Mouse (Mus musculus) hindbrain, embryonic 13.5 days (tissue): ENCODE measurements around the gene Gm17617. TPM values are rescaled to one million over a fixed set of nuclear protein-coding genes. Genes with fewer than 3 reads are reported as not detected.
A peak's percentile ranks its signal among the peaks of the same experiment; 100 is the strongest.

Experiments used
- ATAC-seq: fragments of 200-750 bp; cut with Nextera tagmentation; 2 replicates; pipeline ENCODE4 v1.8.0; 2017; ENCODE audit warnings: moderate TSS enrichment; ENCODE audit not compliant: low FRiP score
- H3K27ac ChIP-seq: fragments of 300-500 bp; sonication (generic); 2 replicates; pipeline ENCODE4 v1.5.1; 2015; ENCODE audit warnings: inconsistent platforms, mild to moderate bottlenecking, moderate library complexity
- H3K27me3 ChIP-seq: fragments of 300-500 bp; sonication (generic); 2 replicates; pipeline ENCODE4 v1.6.1; 2015; ENCODE audit warnings: mild to moderate bottlenecking, inconsistent platforms
- H3K36me3 ChIP-seq: fragments of 300-500 bp; sonication (generic); 2 replicates; pipeline ENCODE4 v1.6.1; 2015; ENCODE audit warnings: mild to moderate bottlenecking, inconsistent platforms
- H3K4me1 ChIP-seq: fragments of 300-500 bp; sonication (generic); replicated peaks from 2 replicates; pipeline ENCODE4 v1.6.1; 2015; ENCODE audit warnings: inconsistent platforms
- H3K4me2 ChIP-seq: fragments of 300-500 bp; sonication (generic); 2 replicates; pipeline ENCODE4 v1.6.1; 2015; ENCODE audit warnings: inconsistent platforms, mild to moderate bottlenecking, moderate library complexity
- H3K4me3 ChIP-seq: fragments of 300-500 bp; sonication (generic); 2 replicates; pipeline ENCODE4 v1.5.1; 2015; ENCODE audit warnings: mild to moderate bottlenecking, inconsistent platforms
- H3K9ac ChIP-seq: fragments of 300-500 bp; sonication (generic); 2 replicates; pipeline ENCODE4 v1.6.1; 2015; ENCODE audit warnings: mild to moderate bottlenecking, inconsistent platforms
- H3K9me3 ChIP-seq: fragments of 300-500 bp; sonication (generic); 2 replicates; pipeline ENCODE4 v1.6.1; 2016; ENCODE audit warnings: inconsistent platforms
- WGBS: fragments of 180-500 bp; shearing (Covaris S2); methylation state at CpG from one replicate; pipeline ENCODE4 v1.1.7; 2015; 5-methylcytosine and 5-hydroxymethylcytosine counted together
- polyA plus RNA-seq: library from polyadenylated mRNA; unstranded; fragments of >200 nt; fragmentation: Nextera tagmentation; extraction: Ambion mirVana; gene quantifications from 2 replicates; pipeline ENCODE4 v1.2.1, GENCODE M21; 2015

The Gm17617 gene
- not detected in 2 replicates for polyA plus RNA-seq

GRCm38 (mm10) chr13:55133448-55133847 lies at the start of gene Gm17617:
TSS of gene Gm17617 (minus strand) at chr13:55133548.
- 97% methylated on average over 2 of the region's 2 CpGs for WGBS
- H3K4me2 ChIP-seq = no peak within 1 kb of the TSS
- peaks cover 54% of the 10 kb centered on the region for H3K36me3 ChIP-seq

GRCm38 (mm10) chr13:55182173-55182894 lies 49.0 kb upstream of the Gm17617 start:
- H3K4me2 ChIP-seq = peak overlapping the region; percentile 53
- H3K36me3 ChIP-seq = no peaks in the 10 kb centered on the region
- H3K4me3 ChIP-seq = peak overlapping the region; percentile 27
- 0 out of 2 replicates have a peak, but pooled peaks cover 4% of the 10 kb centered on the region for H3K27me3 ChIP-seq
- WGBS = 4% methylated on average over 23 of the region's 23 CpGs
- peak; percentile 52 for ATAC-seq
- H3K9me3 ChIP-seq = no peaks in the 10 kb centered on the region
- peaks cover 8% of the 10 kb centered on the region; the same call in 1 of the 2 replicates for H3K4me1 ChIP-seq
- H3K9ac ChIP-seq = peak overlapping the region; percentile 57
- H3K27ac ChIP-seq = peak overlapping the region; percentile 85

More at GRCm38 (mm10) chr13:55133448-55133847, at the start of gene Gm17617:
- Histone ChIP-seq H3K27me3 (no peaks in the 10 kb centered on the region), H3K27ac (no peak within 1 kb of the TSS), H3K9ac (no peak within 1 kb of the TSS), H3K4me1 (no peaks in the 10 kb centered on the region), H3K9me3 (no peaks in the 10 kb centered on the region), H3K4me3 (no peak within 1 kb of the TSS)
- ATAC-seq = no peak

GRCm38 (mm10) chr13:55181786-55182172 lies 48.4 kb upstream of the Gm17617 start:
- Histone ChIP-seq H3K4me2 (peak overlapping the region; percentile 53), H3K9ac (no peak overlapping the region), H3K9me3 (no peaks in the 10 kb centered on the region), H3K27ac (peak overlapping the region; percentile 85; the same call in 1 of the 2 replicates), H3K4me1 (peaks cover 8% of the 10 kb centered on the region; the same call in 1 of the 2 replicates), H3K36me3 (no peaks in the 10 kb centered on the region), H3K4me3 (no peak overlapping the region), H3K27me3 (0 out of 2 replicates have a peak, but pooled peaks cover 4% of the 10 kb centered on the region)
- WGBS = 69% methylated on average over 2 of the region's 2 CpGs
- ATAC-seq = peak; percentile 34; the same call in 1 of the 2 replicates

- H3K4me3 ChIP-seq = no peak overlapping the region
- 96% methylated on average over 3 of the region's 3 CpGs for WGBS
- no peak for ATAC-seq
These were observed 46.2 kb upstream of the Gm17617 start for GRCm38 (mm10) chr13:55179591-55179990.

GRCm38 (mm10) chr13:55178556-55178955 lies 45.2 kb upstream of the Gm17617 start:
- H3K27ac ChIP-seq = no peak overlapping the region
- no peak overlapping the region for H3K4me3 ChIP-seq
- H3K27me3 ChIP-seq = 0 out of 2 replicates have a peak, but pooled peaks cover 4% of the 10 kb centered on the region
- no peak overlapping the region for H3K4me2 ChIP-seq
- ATAC-seq = no peak
- no peaks in the 10 kb centered on the region for H3K36me3 ChIP-seq
- H3K4me1 ChIP-seq = peaks cover 8% of the 10 kb centered on the region; the same call in 1 of the 2 replicates
- H3K9me3 ChIP-seq = no peaks in the 10 kb centered on the region
- no peak overlapping the region for H3K9ac ChIP-seq
- WGBS = 39% methylated on average over 2 of the region's 2 CpGs

More at GRCm38 (mm10) chr13:55179591-55179990, 46.2 kb upstream of the Gm17617 start:
- Histone ChIP-seq H3K36me3 (no peaks in the 10 kb centered on the region), H3K4me1 (peaks cover 8% of the 10 kb centered on the region; the same call in 1 of the 2 replicates), H3K27ac (no peak overlapping the region), H3K27me3 (0 out of 2 replicates have a peak, but pooled peaks cover 4% of the 10 kb centered on the region), H3K9ac (no peak overlapping the region), H3K4me2 (no peak overlapping the region), H3K9me3 (no peaks in the 10 kb centered on the region)

- 0 out of 2 replicates have a peak, but pooled peaks cover 2% of the 10 kb centered on the region for H3K27me3 ChIP-seq
- 65% methylated on average over 4 of the region's 4 CpGs for WGBS
- no peak overlapping the region for H3K27ac ChIP-seq
- ATAC-seq = no peak
- H3K9me3 ChIP-seq = no peaks in the 10 kb centered on the region
- no peak overlapping the region for H3K9ac ChIP-seq
- H3K4me3 ChIP-seq = no peak overlapping the region
- no peaks in the 10 kb centered on the region for H3K36me3 ChIP-seq
- H3K4me2 ChIP-seq = no peak overlapping the region
- H3K4me1 ChIP-seq = peaks cover 8% of the 10 kb centered on the region; the same call in 1 of the 2 replicates
These were observed 44.7 kb upstream of the Gm17617 start for GRCm38 (mm10) chr13:55177903-55178496.

GRCm38 (mm10) chr13:55176265-55176664 lies 42.9 kb upstream of the Gm17617 start:
- Histone ChIP-seq H3K27ac (no peak overlapping the region), H3K27me3 (0 out of 2 replicates have a peak, but pooled peaks cover 2% of the 10 kb centered on the region), H3K36me3 (no peaks in the 10 kb centered on the region), H3K4me3 (no peak overlapping the region), H3K4me1 (peaks cover 16% of the 10 kb centered on the region), H3K4me2 (no peak overlapping the region), H3K9me3 (no peaks in the 10 kb centered on the region), H3K9ac (no peak overlapping the region)
- ATAC-seq = no peak
- 93% methylated on average over 6 of the region's 6 CpGs for WGBS

GRCm38 (mm10) chr13:55174347-55174746 lies 41.0 kb upstream of the Gm17617 start:
- WGBS = 79% methylated on average over 11 of the region's 11 CpGs
- H3K4me2 ChIP-seq = no peak overlapping the region
- H3K9me3 ChIP-seq = no peaks in the 10 kb centered on the region
- H3K36me3 ChIP-seq = no peaks in the 10 kb centered on the region
- no peak overlapping the region for H3K27ac ChIP-seq
- ATAC-seq = no peak
- H3K9ac ChIP-seq = no peak overlapping the region
- peaks cover 24% of the 10 kb centered on the region for H3K4me1 ChIP-seq
- H3K4me3 ChIP-seq = no peak overlapping the region
- H3K27me3 ChIP-seq = no peaks in the 10 kb centered on the region

GRCm38 (mm10) chr13:55172336-55172770 lies 39.0 kb upstream of the Gm17617 start:
- Histone ChIP-seq H3K4me3 (no peak overlapping the region), H3K9ac (0 out of 2 replicates have a peak overlapping the region, but pooled peaks have one; percentile 55), H3K4me1 (peaks cover 37% of the 10 kb centered on the region), H3K27me3 (no peaks in the 10 kb centered on the region), H3K9me3 (no peaks in the 10 kb centered on the region), H3K36me3 (no peaks in the 10 kb centered on the region), H3K27ac (peak overlapping the region; percentile 70; the same call in 1 of the 2 replicates), H3K4me2 (peak overlapping the region; percentile 41; the same call in 1 of the 2 replicates)
- no peak for ATAC-seq
- 61% methylated on average over 7 of the region's 7 CpGs for WGBS

GRCm38 (mm10) chr13:55171517-55172335 lies 38.4 kb upstream of the Gm17617 start:
- Histone ChIP-seq H3K4me2 (peak overlapping the region; percentile 41), H3K9me3 (no peaks in the 10 kb centered on the region), H3K4me1 (peaks cover 37% of the 10 kb centered on the region), H3K27me3 (no peaks in the 10 kb centered on the region), H3K9ac (peak overlapping the region; percentile 55), H3K4me3 (no peak overlapping the region; the same call in 1 of the 2 replicates), H3K36me3 (no peaks in the 10 kb centered on the region), H3K27ac (peak overlapping the region; percentile 70)
- 10% methylated on average over 26 of the region's 26 CpGs for WGBS
- ATAC-seq = peak; percentile 83

GRCm38 (mm10) chr13:55168958-55169369 lies 35.6 kb upstream of the Gm17617 start:
- Histone ChIP-seq H3K9ac (peak overlapping the region; percentile 55; the same call in 1 of the 2 replicates), H3K4me2 (no peak overlapping the region), H3K4me3 (no peak overlapping the region), H3K4me1 (peaks cover 37% of the 10 kb centered on the region), H3K9me3 (no peaks in the 10 kb centered on the region), H3K27ac (peak overlapping the region; percentile 67), H3K27me3 (0 out of 2 replicates have a peak, but pooled peaks cover 3% of the 10 kb centered on the region), H3K36me3 (no peaks in the 10 kb centered on the region)
- peak; percentile 65 for ATAC-seq
- 24% methylated on average over 13 of the region's 13 CpGs for WGBS
